Mouse (Mus musculus): Measurements from ENCODE around the gene Vmn1r198.
"Not testable (repeated sequence)": the region's sequence is repeated elsewhere in the genome, so short reads cannot be mapped to it uniquely, and the experiment has no call there.

DNA sequence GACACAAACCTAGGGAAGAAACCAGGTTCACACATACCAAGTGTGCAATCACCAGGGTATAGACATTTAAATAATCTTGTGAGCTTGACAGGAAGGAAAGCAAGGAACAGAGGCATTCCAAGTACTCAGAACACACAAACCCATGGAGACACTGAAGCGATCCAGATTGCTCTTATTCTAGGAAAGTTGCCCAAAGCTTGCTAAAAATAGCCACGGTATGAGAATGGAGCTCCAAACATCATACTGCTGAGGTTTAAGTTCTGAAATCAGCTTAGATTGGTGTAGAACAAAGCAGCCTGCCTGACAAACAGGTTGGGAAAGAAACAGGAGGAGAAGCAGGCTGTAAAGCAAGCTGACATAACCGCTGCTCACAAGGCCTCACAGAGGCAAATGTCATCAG is 31.0 kb downstream of the Vmn1r198 start:
- not testable (repeated sequence) for TF ChIP-seq CHD2 (IDR thresholded peaks at IDR 0.05; ENCODE audit: low read depth, low read length); ZNF384 (IDR thresholded peaks at IDR 0.05; ENCODE audit: low read depth, low read length); HCFC1 (IDR thresholded peaks at IDR 0.05; ENCODE audit: borderline replicate concordance, insufficient read depth, low read length); MAFK (IDR thresholded peaks at IDR 0.05; ENCODE audit: insufficient read depth, low read depth, low read length)
